ENCODE assay signal across 8 mouse cellular contexts in the genomic region with DNA sequence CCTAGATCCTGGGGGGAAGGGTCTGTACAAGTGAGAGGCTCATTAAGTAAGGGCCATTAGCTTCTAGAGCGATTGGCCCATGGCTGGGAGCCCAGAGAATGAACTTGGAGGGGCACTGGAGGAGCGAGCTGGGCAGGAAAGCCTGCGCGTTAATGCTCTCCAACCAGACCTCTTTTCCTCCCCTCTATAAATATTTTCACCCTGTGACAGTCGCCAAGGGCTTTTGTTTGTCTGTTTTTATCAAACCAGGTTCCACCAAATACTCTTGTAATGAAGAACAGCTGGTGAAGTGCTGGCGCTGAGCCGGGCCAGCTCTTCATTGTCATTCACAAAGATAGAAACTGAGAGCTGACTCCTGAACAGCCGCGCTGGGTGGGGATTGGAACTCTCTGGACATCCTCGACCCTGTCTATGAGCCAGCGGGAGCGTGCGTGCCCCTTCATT.
DNase-seq lines count a peak whose midpoint lies in the region; ATAC-seq and TF ChIP-seq lines count a peak whose summit lies in the region.

No protein-coding gene starts in this region.

- H3K4me3 ChIP-seq in forebrain, postnatal 0 days (ENCODE audit: low read depth, low read length): peak overlapping the region; percentile 17
- H3K4me3 ChIP-seq in lung, embryonic 16.5 days (ENCODE audit: low read length): peak overlapping the region; percentile 14

- intact Hi-C loops in heart, postnatal 36 days (cut with DNase I): no loop called here

- no peak for TF ChIP-seq CTCF in forebrain, postnatal 0 days (IDR thresholded peaks at IDR 0.05; ENCODE audit: low read depth)

- H3K9me3 ChIP-seq in forebrain, postnatal 0 days (ENCODE audit: low read length): no peaks in the 10 kb centered on the region
- no peaks in the 10 kb centered on the region for H3K9me3 ChIP-seq in lung, embryonic 16.5 days (ENCODE audit: control insufficient read depth, low read length)

- H3K9ac ChIP-seq in forebrain, postnatal 0 days: peak overlapping the region; percentile 22; the same call in 1 of the 2 replicates
- H3K9ac ChIP-seq in lung, embryonic 16.5 days (ENCODE audit: low read length): no peak overlapping the region

- H3K36me3 ChIP-seq in forebrain, postnatal 0 days (ENCODE audit: insufficient read depth): no peaks in the 10 kb centered on the region
- H3K36me3 ChIP-seq in lung, embryonic 16.5 days (ENCODE audit: control insufficient read depth, insufficient read depth, low read length): no peaks in the 10 kb centered on the region

- H3K27ac ChIP-seq in forebrain, postnatal 0 days (ENCODE audit: low read depth, low read length): peak overlapping the region; percentile 66
- H3K27ac ChIP-seq in lung, embryonic 16.5 days (ENCODE audit: low read length): no peak overlapping the region

- H3K27me3 ChIP-seq in forebrain, postnatal 0 days (ENCODE audit: insufficient read depth, low read length): no peaks in the 10 kb centered on the region
- H3K27me3 ChIP-seq in lung, embryonic 16.5 days (ENCODE audit: control insufficient read depth, insufficient read depth, low read depth, low read length): no peaks in the 10 kb centered on the region

- ATAC-seq in forebrain, postnatal 0 days: peak; percentile 69
- peak; percentile 82 for ATAC-seq in lung, embryonic 16.5 days (ENCODE audit: low read depth)

- peaks cover 13% of the 10 kb centered on the region for H3K4me1 ChIP-seq in forebrain, postnatal 0 days (ENCODE audit: insufficient read depth)
- H3K4me1 ChIP-seq in lung, embryonic 16.5 days (replicated peaks; ENCODE audit: control insufficient read depth, insufficient read depth, low read length): peaks cover 7% of the 10 kb centered on the region

- H3K4me2 ChIP-seq in forebrain, postnatal 0 days (ENCODE audit: low read depth): peak overlapping the region; percentile 45
- peak overlapping the region; percentile 48 for H3K4me2 ChIP-seq in lung, embryonic 16.5 days (ENCODE audit: low read depth, low read length)

- peak; percentile 19 for DNase-seq in testis, postnatal 14 days (ENCODE audit: low spot score)
- no peak for DNase-seq in testis, postnatal 10 days (ENCODE audit: low spot score)
- peak; percentile 50 for DNase-seq in forebrain, postnatal 0 days
- DNase-seq in heart, postnatal 36 days: peak; percentile 47 to 60
- peak; percentile 55 to 64 for DNase-seq in urinary bladder, postnatal 36 days (ENCODE audit: low spot score in 2 of 2)
- no peak for DNase-seq in T-cell, adult 2 months (ENCODE audit: low spot score)
- no peak for DNase-seq in frontal cortex, postnatal 10 days (ENCODE audit: low spot score in 2 of 2)

- 9% methylated on average over 13 of the region's 13 CpGs for WGBS in forebrain, postnatal 0 days
- WGBS in lung, embryonic 16.5 days: 19% methylated on average over 13 of the region's 13 CpGs

Comparison
In these comparisons a context has a peak if more than half of its experiments do, and no peak if none do; other contexts are left out.
1. DNase-seq: peak in testis, postnatal 14 days (single experiment), forebrain, postnatal 0 days (single experiment), heart, postnatal 36 days (2 of 2) and urinary bladder, postnatal 36 days (2 of 2); none in testis, postnatal 10 days (single experiment), T-cell, adult 2 months (single experiment) and frontal cortex, postnatal 10 days (0 of 2).